Mouse (Mus musculus) megakaryocyte, embryonic 14.5 days (primary cell): Measurements from ENCODE around the gene Grm7. TPM values are rescaled to one million over a fixed set of nuclear protein-coding genes. Genes with fewer than 3 reads are reported as not detected.

ENCODE experiments used
- H3K27me3 ChIP-seq: replicated peaks from 2 replicates; pipeline ENCODE3; 2012; ENCODE audit warnings: inconsistent platforms
- H3K36me3 ChIP-seq: replicated peaks from 2 replicates; pipeline ENCODE3; 2012; ENCODE audit warnings: low read length, inconsistent platforms, mixed read lengths
- H3K4me1 ChIP-seq: 2 replicates; pipeline ENCODE4 v1.6.1; 2012; ENCODE audit warnings: inconsistent platforms
- H3K4me3 ChIP-seq: replicated peaks from 2 replicates; pipeline ENCODE3; 2012; ENCODE audit warnings: moderate library complexity, mild to moderate bottlenecking, inconsistent platforms
- H3K9me3 ChIP-seq: 2 replicates; pipeline ENCODE4 v1.6.1; 2012; ENCODE audit warnings: inconsistent platforms
- FLI1 ChIP-seq: IDR thresholded peaks from 2 replicates; pipeline ENCODE4 v1.6.1; 2012; ENCODE audit warnings: low read length, inconsistent platforms, mixed read lengths
- GATA1 ChIP-seq: IDR thresholded peaks from 3 replicates; pipeline ENCODE4 v1.6.1; 2012; ENCODE audit warnings: mixed read lengths, low read length, inconsistent platforms, borderline replicate concordance
- polyA plus RNA-seq: library from polyadenylated mRNA; stranded (reverse); fragments of >175 nt; gene quantifications from 2 replicates; pipeline ENCODE4 v1.2.3, GENCODE M21; 2012; ENCODE audit warnings: low replicate concordance; ENCODE audit not compliant: insufficient read depth

Grm7 gene
- polyA plus RNA-seq, 1 experiment, result not detected

GRCm38 (mm10) chr6:111094818-111095217 lies 449.4 kb downstream of the Grm7 start:
- Histone ChIP-seq H3K9me3 (no peaks in the 10 kb centered on the region), H3K27me3 (no peaks in the 10 kb centered on the region), H3K4me1 (no peaks in the 10 kb centered on the region), H3K4me3 (no peak overlapping the region), H3K36me3 (no peaks in the 10 kb centered on the region)
- no peak for TF ChIP-seq FLI1
- no peak for TF ChIP-seq GATA1

GRCm38 (mm10) chr6:111105485-111105884 lies 460.1 kb downstream of the Grm7 start:
- H3K27me3 ChIP-seq, result no peaks in the 10 kb centered on the region
- TF ChIP-seq GATA1 (no peak), FLI1 (no peak)
- H3K4me3 ChIP-seq, result no peak overlapping the region
- H3K9me3 ChIP-seq, result no peaks in the 10 kb centered on the region
- no peaks in the 10 kb centered on the region for H3K36me3 ChIP-seq
- no peaks in the 10 kb centered on the region for H3K4me1 ChIP-seq

GRCm38 (mm10) chr6:111161037-111161436 lies 515.7 kb downstream of the Grm7 start:
- Histone ChIP-seq H3K4me3 (no peak overlapping the region), H3K9me3 (no peaks in the 10 kb centered on the region)

GRCm38 (mm10) chr6:111195333-111195732 lies 550.0 kb downstream of the Grm7 start:
- Histone ChIP-seq H3K4me1 (no peaks in the 10 kb centered on the region), H3K4me3 (no peak overlapping the region), H3K27me3 (no peaks in the 10 kb centered on the region), H3K9me3 (no peaks in the 10 kb centered on the region), H3K36me3 (no peaks in the 10 kb centered on the region)
- TF ChIP-seq GATA1 (no peak), FLI1 (no peak)

More at GRCm38 (mm10) chr6:111161037-111161436, 515.7 kb downstream of the Grm7 start:
- Histone ChIP-seq H3K27me3 (no peaks in the 10 kb centered on the region), H3K4me1 (no peaks in the 10 kb centered on the region), H3K36me3 (no peaks in the 10 kb centered on the region)
- TF ChIP-seq GATA1, result no peak
- no peak for TF ChIP-seq FLI1

- no peaks in the 10 kb centered on the region for H3K27me3 ChIP-seq
- TF ChIP-seq GATA1 (no peak), FLI1 (no peak)
- H3K4me1 ChIP-seq, result no peaks in the 10 kb centered on the region
- no peaks in the 10 kb centered on the region for H3K9me3 ChIP-seq
- no peaks in the 10 kb centered on the region for H3K36me3 ChIP-seq
- no peak overlapping the region for H3K4me3 ChIP-seq
Observed at GRCm38 (mm10) chr6:111221083-111221729, 575.8 kb downstream of the Grm7 start.

- no peaks in the 10 kb centered on the region for H3K4me1 ChIP-seq
- H3K36me3 ChIP-seq, result no peaks in the 10 kb centered on the region
- H3K27me3 ChIP-seq, result no peaks in the 10 kb centered on the region
- TF ChIP-seq FLI1 (no peak), GATA1 (no peak)
- no peak overlapping the region for H3K4me3 ChIP-seq
- no peaks in the 10 kb centered on the region for H3K9me3 ChIP-seq
Observed at GRCm38 (mm10) chr6:111255215-111255614, 609.8 kb downstream of the Grm7 start.

- TF ChIP-seq GATA1 (no peak), FLI1 (no peak)
- H3K4me3 ChIP-seq, result no peak overlapping the region
Observed at GRCm38 (mm10) chr6:111256939-111257338, 611.6 kb downstream of the Grm7 start.

GRCm38 (mm10) chr6:111258256-111258655 lies 612.9 kb downstream of the Grm7 start:
- no peak overlapping the region for H3K4me3 ChIP-seq
- H3K9me3 ChIP-seq, result no peaks in the 10 kb centered on the region
- H3K4me1 ChIP-seq, result no peaks in the 10 kb centered on the region
- no peaks in the 10 kb centered on the region for H3K36me3 ChIP-seq
- TF ChIP-seq FLI1 (no peak), GATA1 (no peak)
- H3K27me3 ChIP-seq, result no peaks in the 10 kb centered on the region

More at GRCm38 (mm10) chr6:111256939-111257338, 611.6 kb downstream of the Grm7 start:
- Histone ChIP-seq H3K27me3 (no peaks in the 10 kb centered on the region), H3K36me3 (no peaks in the 10 kb centered on the region), H3K4me1 (no peaks in the 10 kb centered on the region), H3K9me3 (no peaks in the 10 kb centered on the region)

- H3K36me3 ChIP-seq, result no peaks in the 10 kb centered on the region
- no peaks in the 10 kb centered on the region for H3K27me3 ChIP-seq
- no peaks in the 10 kb centered on the region for H3K4me1 ChIP-seq
- H3K4me3 ChIP-seq, result no peak overlapping the region
- no peak for TF ChIP-seq FLI1
- TF ChIP-seq GATA1, result no peak
- H3K9me3 ChIP-seq, result no peaks in the 10 kb centered on the region
Observed at GRCm38 (mm10) chr6:111261181-111261580, 615.8 kb downstream of the Grm7 start.

- Histone ChIP-seq H3K4me3 (no peak overlapping the region), H3K36me3 (no peaks in the 10 kb centered on the region), H3K27me3 (no peaks in the 10 kb centered on the region), H3K9me3 (no peaks in the 10 kb centered on the region), H3K4me1 (no peaks in the 10 kb centered on the region)
- TF ChIP-seq FLI1 (no peak), GATA1 (no peak)
Observed at GRCm38 (mm10) chr6:111276657-111277056, 631.3 kb downstream of the Grm7 start.
